Mouse (Mus musculus) lung, embryonic 16.5 days (tissue): ENCODE measurements around the gene Gas2l1. TPM values are rescaled to one million over a fixed set of nuclear protein-coding genes. Genes with fewer than 3 reads are reported as not detected.
"Not testable (repeated sequence)": the region's sequence is repeated elsewhere in the genome, so short reads cannot be mapped to it uniquely, and the experiment has no call there.

ENCODE experiments used
- ATAC-seq: fragments of 200-750 bp; cut with Nextera tagmentation; 2 replicates; pipeline ENCODE4 v1.8.0; 2017; ENCODE audit warnings: low read depth, mild to moderate bottlenecking, moderate library complexity
- H3K27ac ChIP-seq: fragments of 300-500 bp; sonication (generic); 2 replicates; pipeline ENCODE4 v1.5.1; 2014; ENCODE audit warnings: mild to moderate bottlenecking, control low read depth, low read length
- H3K27me3 ChIP-seq: fragments of 300-500 bp; sonication (generic); 2 replicates; pipeline ENCODE4 v1.6.1; 2014; ENCODE audit warnings: low read depth, low read length, mixed read lengths; ENCODE audit not compliant: control insufficient read depth, insufficient read depth
- H3K36me3 ChIP-seq: fragments of 300-500 bp; sonication (generic); 2 replicates; pipeline ENCODE4 v1.6.1; 2014; ENCODE audit warnings: low read length; ENCODE audit not compliant: control insufficient read depth, insufficient read depth
- H3K4me1 ChIP-seq: fragments of 300-500 bp; sonication (generic); replicated peaks from 2 replicates; pipeline ENCODE4 v1.6.1; 2014; ENCODE audit warnings: low read length, mixed read lengths; ENCODE audit not compliant: control insufficient read depth, insufficient read depth
- H3K4me2 ChIP-seq: fragments of 300-500 bp; sonication (generic); 2 replicates; pipeline ENCODE4 v1.6.1; 2014; ENCODE audit warnings: low read depth, low read length, control low read depth
- H3K4me3 ChIP-seq: fragments of 300-500 bp; sonication (generic); 2 replicates; pipeline ENCODE4 v1.5.1; 2014; ENCODE audit warnings: mild to moderate bottlenecking, low read length, control low read depth
- H3K9ac ChIP-seq: fragments of 300-500 bp; sonication (generic); 2 replicates; pipeline ENCODE4 v1.6.1; 2014; ENCODE audit warnings: low read length, control low read depth
- H3K9me3 ChIP-seq: fragments of 300-500 bp; sonication (generic); 2 replicates; pipeline ENCODE4 v1.6.1; 2016; ENCODE audit warnings: low read length; ENCODE audit not compliant: control insufficient read depth
- WGBS: fragments of 180-500 bp; shearing (Covaris S2); extraction: QIAGEN DNeasy Blood & Tissue Kit; methylation state at CpG from one replicate; pipeline ENCODE4 v1.1.7; 2014; 5-methylcytosine and 5-hydroxymethylcytosine counted together
- polyA plus RNA-seq: library from polyadenylated mRNA; unstranded; fragments of >200 nt; fragmentation: Nextera tagmentation; extraction: Ambion mirVana; gene quantifications from 2 replicates; pipeline ENCODE4 v1.2.1, GENCODE M21; 2015

Gas2l1 gene
- polyA plus RNA-seq, 1 experiment from 2014 or later: 18.6 TPM

- no peaks in the 10 kb centered on the region for H3K36me3 ChIP-seq
- peak within 1 kb of the TSS; percentile 99 for H3K4me3 ChIP-seq
- WGBS: under 1% methylated on average over 87 of the region's 92 CpGs
- no peaks in the 10 kb centered on the region for H3K27me3 ChIP-seq
- no peaks in the 10 kb centered on the region for H3K9me3 ChIP-seq
- peak; percentile 91 for ATAC-seq
- H3K4me2 ChIP-seq: peak within 1 kb of the TSS; percentile 92
- peak within 1 kb of the TSS; percentile 99 for H3K9ac ChIP-seq
- peaks cover 23% of the 10 kb centered on the region for H3K4me1 ChIP-seq
- H3K27ac ChIP-seq: peak within 1 kb of the TSS; percentile 98
These were observed 33.8 kb upstream of the Gas2l1 start, which contains the start of the genes Rhbdd3 and Ewsr1 for GRCm38 (mm10) chr11:5098736-5099542. Rhbdd3 (plus strand) TSS chr11:5098926. Ewsr1 (minus strand) TSS chr11:5099266.

- peak overlapping the region; percentile 99 for H3K9ac ChIP-seq
- under 1% methylated on average over 44 of the region's 44 CpGs for WGBS
- peak overlapping the region; percentile 98 for H3K27ac ChIP-seq
- H3K36me3 ChIP-seq: no peaks in the 10 kb centered on the region; the same call in 1 of the 2 replicates
- no peak for ATAC-seq
- no peaks in the 10 kb centered on the region for H3K9me3 ChIP-seq
- H3K27me3 ChIP-seq: no peaks in the 10 kb centered on the region
- H3K4me1 ChIP-seq: peaks cover 23% of the 10 kb centered on the region
- peak overlapping the region; percentile 91 for H3K4me2 ChIP-seq
- peak overlapping the region; percentile 99 for H3K4me3 ChIP-seq
These were observed 33.1 kb upstream of the Gas2l1 start for GRCm38 (mm10) chr11:5098035-5098735.

- Histone ChIP-seq H3K27me3 (no peaks in the 10 kb centered on the region), H3K27ac (no peak overlapping the region), H3K4me1 (peaks cover 23% of the 10 kb centered on the region), H3K36me3 (peaks cover 6% of the 10 kb centered on the region), H3K9ac (peak overlapping the region; percentile 48; the same call in 1 of the 2 replicates), H3K4me2 (peak overlapping the region; percentile 91), H3K4me3 (peak overlapping the region; percentile 99), H3K9me3 (no peaks in the 10 kb centered on the region)
- 44% methylated on average over 8 of the region's 8 CpGs for WGBS
- ATAC-seq: no peak
These were observed 31.4 kb upstream of the Gas2l1 start for GRCm38 (mm10) chr11:5096480-5097020.

- peaks cover 22% of the 10 kb centered on the region for H3K4me1 ChIP-seq
- H3K36me3 ChIP-seq: peaks cover 11% of the 10 kb centered on the region
- 71% methylated on average over 5 of the region's 5 CpGs for whole genome bisulfite sequencing
- H3K4me2 ChIP-seq: no peak overlapping the region
- H3K9ac ChIP-seq: no peak overlapping the region
- H3K4me3 ChIP-seq: no peak overlapping the region
- ATAC-seq: no peak
- H3K27me3 ChIP-seq: no peaks in the 10 kb centered on the region
- H3K9me3 ChIP-seq: no peaks in the 10 kb centered on the region
- no peak overlapping the region for H3K27ac ChIP-seq
These were observed 30.8 kb upstream of the Gas2l1 start for GRCm38 (mm10) chr11:5095877-5096276.

- Histone ChIP-seq H3K36me3 (peaks cover 31% of the 10 kb centered on the region), H3K9me3 (no peaks in the 10 kb centered on the region), H3K4me3 (no peak overlapping the region), H3K4me1 (peaks cover 7% of the 10 kb centered on the region), H3K4me2 (no peak overlapping the region), H3K27me3 (no peaks in the 10 kb centered on the region), H3K9ac (no peak overlapping the region), H3K27ac (no peak overlapping the region)
- WGBS: 35% methylated on average over 2 of the region's 2 CpGs
- ATAC-seq: no peak
These were observed 26.6 kb upstream of the Gas2l1 start for GRCm38 (mm10) chr11:5091706-5092105.

- Histone ChIP-seq H3K36me3 (peaks cover 51% of the 10 kb centered on the region), H3K4me1 (0 out of 2 replicates have a peak, but pooled peaks cover under 1% of the 10 kb centered on the region), H3K9ac (no peak overlapping the region), H3K9me3 (no peaks in the 10 kb centered on the region), H3K27ac (no peak overlapping the region), H3K4me3 (no peak overlapping the region), H3K4me2 (no peak overlapping the region), H3K27me3 (no peaks in the 10 kb centered on the region)
- ATAC-seq: no peak
- WGBS: 91% methylated on average over 1 of the region's 1 CpGs
These were observed 24.0 kb upstream of the Gas2l1 start for GRCm38 (mm10) chr11:5089147-5089546.

GRCm38 (mm10) chr11:5076843-5077242, 11.7 kb upstream of the Gas2l1 start:
- ATAC-seq, H3K9ac ChIP-seq, H3K9me3 ChIP-seq, H3K4me1 ChIP-seq, H3K27ac ChIP-seq, H3K4me3 ChIP-seq, H3K27me3 ChIP-seq, H3K4me2 ChIP-seq: not testable (repeated sequence)
- WGBS: 67% methylated on average over 4 of the region's 5 CpGs
- H3K36me3 ChIP-seq: peaks cover 48% of the 10 kb centered on the region

GRCm38 (mm10) chr11:5075760-5076159, 10.6 kb upstream of the Gas2l1 start:
- H3K9me3 ChIP-seq: no peaks in the 10 kb centered on the region
- H3K9ac ChIP-seq: no peak overlapping the region
- H3K27ac ChIP-seq: no peak overlapping the region
- no peak overlapping the region for H3K4me2 ChIP-seq
- ATAC-seq: no peak
- H3K36me3 ChIP-seq: peaks cover 51% of the 10 kb centered on the region
- no peak overlapping the region for H3K4me3 ChIP-seq
- no peaks in the 10 kb centered on the region for H3K4me1 ChIP-seq
- no peaks in the 10 kb centered on the region for H3K27me3 ChIP-seq

- Histone ChIP-seq H3K4me2 (no peak overlapping the region), H3K36me3 (peaks cover 58% of the 10 kb centered on the region), H3K27me3 (no peaks in the 10 kb centered on the region), H3K9ac (no peak overlapping the region), H3K9me3 (no peaks in the 10 kb centered on the region), H3K27ac (no peak overlapping the region), H3K4me3 (no peak overlapping the region), H3K4me1 (no peaks in the 10 kb centered on the region)
- 66% methylated on average over 4 of the region's 4 CpGs for WGBS
- no peak for ATAC-seq
These were observed 9.8 kb upstream of the Gas2l1 start for GRCm38 (mm10) chr11:5074882-5075281.
